Mouse (Mus musculus) lung, postnatal 36 days (tissue): ENCODE results near the gene Epb41.

ENCODE experiments used
- DNase-seq: peaks from one replicate; pipeline ENCODE4 v3.0.0; 2022; ENCODE audit warnings: mixed read lengths

Epb41 gene

DNA sequence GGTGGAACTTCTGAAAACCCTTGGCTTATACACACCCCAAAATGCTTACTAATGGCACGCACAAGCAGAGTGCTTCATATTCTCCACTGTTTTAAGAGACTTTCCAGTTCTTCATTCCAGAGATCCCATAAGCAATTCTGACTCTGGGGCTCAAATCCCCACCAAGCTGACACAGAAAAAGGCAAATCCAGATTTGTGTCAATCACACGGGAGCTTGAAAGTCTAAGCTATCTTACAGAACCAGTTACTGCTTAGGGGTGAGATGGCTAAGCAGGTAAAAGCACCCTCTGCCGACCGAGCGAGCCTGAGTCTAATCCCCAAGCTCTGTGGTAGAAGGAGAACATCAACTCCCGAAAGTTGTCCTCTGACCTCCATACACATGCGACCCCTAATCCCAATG, 76.5 kb downstream of the Epb41 start:
- DNase-seq = no peak

DNA sequence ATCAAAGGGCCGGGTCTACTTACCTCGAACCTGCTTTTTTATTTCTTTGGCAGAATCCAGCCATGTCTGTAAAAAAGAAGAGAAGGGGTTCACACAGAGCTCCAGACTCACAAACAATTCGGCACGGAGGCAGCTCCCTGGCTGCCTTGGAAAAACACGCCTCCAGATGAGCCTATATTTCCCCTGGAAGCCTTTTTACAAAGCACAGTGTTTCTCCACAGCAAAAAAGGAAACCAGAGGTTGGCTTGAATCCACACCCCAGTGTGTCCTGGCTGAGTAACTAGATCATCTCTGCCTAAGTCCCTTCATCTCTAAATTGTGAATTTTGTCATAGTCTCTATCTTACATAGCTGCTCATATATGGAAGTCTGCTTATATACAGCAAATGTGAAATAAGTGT, 77.6 kb downstream of the Epb41 start:
- no peak for DNase-seq

DNA sequence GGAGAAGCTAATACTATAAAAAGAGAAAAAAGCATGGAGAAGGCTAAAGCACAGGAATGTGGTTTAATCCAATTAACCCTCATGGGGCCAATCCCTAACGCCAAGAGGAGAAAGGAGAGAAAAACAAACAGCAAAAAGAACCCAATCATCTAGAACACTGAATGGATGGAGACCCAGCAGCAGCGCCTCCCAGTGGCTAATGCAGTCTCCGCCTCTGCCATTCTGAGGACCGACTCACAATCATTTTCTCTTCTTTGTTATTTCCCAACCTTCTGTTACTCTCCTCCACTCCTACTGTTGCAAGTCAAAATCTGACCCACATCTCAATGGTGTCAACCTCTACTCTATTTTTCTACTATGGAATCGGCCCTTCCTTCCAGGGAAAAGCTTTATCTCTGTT, 78.1 kb downstream of the Epb41 start:
- no peak for DNase-seq

DNA sequence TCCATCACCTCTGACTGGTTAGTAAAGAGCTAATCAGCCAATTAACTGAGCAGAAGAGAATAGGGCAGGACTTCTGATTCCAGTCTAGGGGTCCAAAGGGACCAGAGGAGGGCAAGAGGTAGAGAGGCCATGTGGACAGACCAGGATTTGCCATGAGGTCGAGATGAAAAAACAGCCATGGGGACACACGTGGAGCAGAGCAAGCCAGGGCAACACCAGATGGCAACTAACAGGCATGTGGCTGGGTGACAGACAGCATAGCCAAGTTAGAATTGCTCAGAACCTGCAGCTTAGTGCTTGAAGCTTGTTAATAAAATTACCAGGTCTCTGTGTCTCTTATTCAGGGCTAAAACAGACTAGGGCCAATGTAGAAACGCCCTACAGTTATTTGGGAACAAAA, 81.3 kb downstream of the Epb41 start:
- DNase-seq = no peak

DNA sequence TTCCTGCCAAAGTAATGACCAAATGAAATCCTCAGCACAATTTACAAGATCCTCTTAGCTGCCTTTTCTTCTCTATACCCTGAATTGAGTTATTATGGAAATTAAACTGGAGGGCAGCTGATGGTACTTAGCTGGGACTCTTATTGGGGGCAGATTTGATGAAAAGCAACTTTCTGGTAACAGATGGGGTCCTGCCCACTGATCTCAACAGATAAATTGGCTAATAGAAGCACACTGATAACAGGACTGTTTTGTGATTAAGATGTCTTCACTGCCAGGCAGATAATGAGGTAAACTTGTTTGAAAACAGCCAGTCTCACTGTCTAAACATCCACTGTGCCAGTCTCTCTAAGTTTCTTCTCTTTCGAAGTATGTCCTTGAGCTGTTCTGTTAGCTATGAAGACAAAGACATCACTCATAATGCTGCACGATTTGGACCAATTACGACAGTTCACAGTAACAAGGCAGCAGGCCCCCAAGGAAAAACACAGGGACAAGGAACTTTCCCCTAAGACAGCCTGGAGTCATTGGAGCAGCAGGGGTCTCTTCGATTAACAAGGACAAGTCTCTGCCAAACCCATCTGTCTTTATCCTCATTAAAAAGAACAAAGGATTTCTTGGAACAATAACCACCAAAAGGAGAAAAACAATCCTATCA, 92.1 kb downstream of the Epb41 start:
- no peak for DNase-seq

DNA sequence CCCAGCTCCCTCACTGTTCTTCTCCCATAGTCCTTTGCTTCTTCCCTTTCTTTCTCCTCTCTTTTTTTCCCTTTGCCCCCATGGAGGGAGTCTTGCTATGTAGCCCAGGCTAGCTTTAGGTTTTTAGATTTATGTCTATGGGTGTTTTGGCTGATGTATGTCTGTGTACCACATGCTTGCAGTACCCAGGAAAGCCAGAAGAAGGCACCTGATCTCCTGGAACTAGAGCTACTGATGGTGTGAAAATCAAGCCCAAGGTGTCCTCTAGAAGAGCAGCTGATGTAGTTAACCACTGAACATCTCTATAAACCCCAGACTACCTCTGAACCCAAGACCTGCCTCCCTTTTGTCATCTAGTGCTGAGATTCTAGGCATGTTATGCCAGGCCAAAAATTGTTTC, 93.4 kb downstream of the Epb41 start:
- peak; percentile 19 for DNase-seq

DNA sequence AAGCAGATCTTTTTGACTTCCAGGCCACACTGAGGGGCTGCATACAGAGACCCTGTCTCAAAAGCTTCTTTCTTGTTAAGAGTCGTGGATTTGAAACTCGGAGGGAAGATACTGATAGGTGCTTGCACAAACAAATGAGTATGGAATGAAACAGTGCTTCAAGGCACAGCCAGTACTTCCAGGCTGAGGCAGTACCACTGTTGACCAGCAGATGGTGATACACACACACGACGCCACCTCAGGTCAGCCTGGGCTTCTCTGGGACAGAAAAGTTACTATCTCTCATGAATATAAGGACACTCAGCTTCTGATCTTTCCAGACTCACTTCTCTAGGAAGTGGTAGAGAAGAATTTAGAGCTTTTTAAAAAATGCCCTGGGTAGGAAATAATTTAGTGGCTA, 97.9 kb downstream of the Epb41 start:
- peak; percentile 87 for DNase-seq

DNA sequence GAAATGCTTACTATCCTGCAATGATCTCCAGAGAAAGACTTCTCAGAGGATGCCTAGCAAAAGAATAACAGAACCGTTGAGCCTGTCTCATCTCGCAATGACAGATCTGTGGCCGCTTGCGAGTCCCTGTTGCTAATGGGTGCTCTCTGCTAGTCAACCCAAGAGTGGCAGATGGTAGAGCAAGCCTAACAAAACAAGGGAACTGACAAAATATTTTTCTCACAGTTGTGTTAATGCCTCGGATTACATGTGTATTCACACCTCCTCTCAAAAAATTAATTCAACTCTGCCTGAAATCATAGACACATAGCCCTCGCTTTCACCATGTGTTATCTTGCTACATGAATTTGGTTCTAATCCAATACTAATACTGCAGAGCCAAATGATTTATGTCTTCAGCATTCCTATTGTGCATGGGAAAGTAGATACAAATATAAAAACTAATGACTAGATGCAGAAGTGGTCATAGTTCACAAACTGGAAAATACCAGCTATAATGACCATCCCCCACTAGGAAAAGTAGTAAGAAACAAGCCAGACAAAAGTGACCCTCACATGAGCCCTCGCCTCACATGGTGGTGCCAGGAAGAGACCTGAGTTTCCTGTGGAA, 104.8 kb downstream of the Epb41 start:
- no peak for DNase-seq

DNA sequence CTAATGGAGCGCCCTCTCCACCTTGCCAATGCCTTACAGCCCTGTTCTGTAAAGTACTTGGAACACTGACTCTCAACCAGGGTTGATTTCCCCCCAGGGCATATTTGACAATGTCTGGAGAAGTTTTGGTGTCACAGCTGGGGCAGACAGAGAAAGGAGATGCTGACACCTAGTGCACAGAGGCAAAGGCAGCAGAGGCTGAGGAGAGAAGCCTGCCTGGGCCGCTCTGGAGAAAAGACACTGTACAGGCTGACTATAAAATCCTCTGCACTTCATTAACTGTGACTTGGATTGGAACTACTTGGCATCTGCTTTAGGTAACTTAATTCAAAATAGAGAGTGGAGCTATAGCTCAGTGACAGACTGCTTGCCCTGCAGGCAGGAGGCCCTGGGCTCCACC, 106.2 kb downstream of the Epb41 start:
- DNase-seq = peak; percentile 15

DNA sequence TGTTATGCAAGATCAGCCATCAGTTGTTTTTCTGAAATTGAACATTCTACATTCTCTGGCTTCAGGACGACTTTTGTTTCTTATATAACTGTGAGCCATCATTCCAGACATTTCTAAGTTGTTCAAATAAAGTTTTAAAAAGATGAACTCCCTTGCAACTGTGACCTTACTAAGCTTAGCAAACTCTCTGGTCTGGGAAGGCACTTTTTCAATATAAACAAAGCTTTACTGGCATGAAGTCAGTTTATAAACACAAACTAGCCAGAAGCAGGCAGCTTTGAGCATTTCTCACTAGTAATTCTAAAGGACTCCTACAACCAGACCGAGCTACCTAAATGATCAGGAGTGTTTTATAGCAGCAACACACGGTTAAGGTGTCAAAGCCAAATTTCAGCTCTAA, 118.0 kb downstream of the Epb41 start:
- DNase-seq = peak; percentile 33

DNA sequence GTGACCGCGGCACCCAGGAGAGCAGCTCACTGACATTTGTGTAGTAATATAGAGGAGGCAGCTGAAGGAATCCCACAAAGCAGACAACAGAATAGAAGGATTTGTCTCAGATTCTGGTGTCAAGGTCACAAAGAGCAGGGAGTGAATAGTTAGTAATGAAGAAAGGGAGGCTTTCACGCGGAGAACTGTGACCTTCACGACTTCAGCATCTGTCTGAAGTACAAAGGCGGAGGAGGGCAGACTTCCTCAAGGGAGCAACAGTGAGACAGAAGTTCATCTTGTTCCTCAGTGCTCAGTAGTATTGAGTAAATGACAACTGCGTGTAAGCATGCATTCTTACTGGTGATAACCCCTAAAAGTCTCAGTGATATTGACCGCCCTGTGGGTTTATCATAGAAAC, 124.5 kb downstream of the Epb41 start:
- no peak for DNase-seq

DNA sequence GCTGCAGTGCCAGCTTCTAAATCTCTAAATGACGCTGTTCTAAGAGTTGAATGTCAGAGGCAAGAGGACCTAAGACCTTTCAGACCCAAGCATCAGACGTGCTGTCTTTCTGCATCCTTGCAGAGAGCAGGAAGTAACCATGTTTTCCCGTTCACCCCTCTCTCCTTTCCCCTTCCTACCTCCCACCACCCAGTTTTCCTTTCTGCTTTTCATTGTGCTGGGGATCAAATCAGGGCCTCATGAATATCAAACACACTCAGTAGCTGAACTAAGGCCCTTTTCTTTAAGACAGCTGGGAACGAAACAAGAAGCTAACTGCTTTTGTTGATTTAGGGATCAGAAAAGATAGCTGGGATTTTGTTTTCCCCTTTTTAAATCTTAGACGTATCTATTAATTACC, 125.2 kb downstream of the Epb41 start:
- DNase-seq = no peak

DNA sequence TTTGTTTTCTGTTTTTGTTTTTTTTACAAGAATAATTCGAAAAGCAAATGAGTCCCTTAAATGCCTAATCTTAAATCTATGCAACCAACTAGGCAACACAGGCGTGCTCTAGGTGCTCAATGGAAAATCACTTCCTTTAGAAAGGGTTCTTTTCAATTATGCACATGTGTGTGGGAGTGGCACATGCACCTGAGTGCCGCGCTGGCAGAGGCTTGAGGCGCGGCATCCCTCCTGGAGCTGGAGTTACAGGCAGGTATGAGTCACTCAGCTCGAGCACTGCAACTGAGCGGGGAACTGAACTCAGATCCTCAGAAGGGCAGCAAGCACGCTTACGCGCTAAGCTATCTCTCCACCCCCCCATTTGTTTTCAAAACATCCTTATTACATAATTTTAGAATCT, 127.3 kb downstream of the Epb41 start:
- no peak for DNase-seq

DNA sequence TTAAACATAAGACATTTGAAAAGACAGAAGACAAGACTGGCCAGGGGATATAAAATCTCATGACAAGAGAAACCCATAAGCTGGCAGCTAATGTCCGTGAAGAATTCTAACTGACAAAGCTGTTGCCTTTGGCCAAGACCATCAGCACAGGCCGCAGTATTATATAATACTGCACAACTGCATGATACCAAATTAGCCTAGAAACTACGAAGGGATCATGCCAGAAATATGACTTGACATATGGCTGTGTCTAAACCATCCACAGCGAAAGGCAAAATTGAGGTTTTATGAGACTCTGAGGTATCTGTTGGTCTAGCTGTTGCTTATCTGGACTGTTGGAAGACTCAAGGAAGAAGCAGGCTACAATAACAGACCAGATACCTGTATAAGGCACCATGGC, 134.3 kb downstream of the Epb41 start:
- no peak for DNase-seq

DNA sequence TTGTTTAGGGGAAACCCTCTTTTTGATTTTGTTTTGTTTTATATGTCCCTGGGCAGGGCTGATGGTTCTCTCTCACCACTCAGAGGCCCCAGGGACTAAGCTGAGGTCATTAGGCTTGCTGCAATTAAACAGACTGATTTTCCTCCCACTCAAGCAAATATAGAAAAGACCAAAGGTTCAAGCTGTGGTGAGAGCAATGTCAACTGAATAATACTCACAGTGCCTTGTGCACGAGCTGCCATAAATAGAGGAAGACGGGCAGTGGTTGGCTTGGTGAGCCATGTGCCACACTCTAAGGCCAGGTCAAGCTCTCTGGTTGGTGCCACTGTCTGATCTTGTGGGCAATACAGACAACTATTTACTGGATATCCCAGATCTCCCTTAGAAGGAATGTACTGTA, 135.7 kb downstream of the Epb41 start:
- DNase-seq = no peak

DNA sequence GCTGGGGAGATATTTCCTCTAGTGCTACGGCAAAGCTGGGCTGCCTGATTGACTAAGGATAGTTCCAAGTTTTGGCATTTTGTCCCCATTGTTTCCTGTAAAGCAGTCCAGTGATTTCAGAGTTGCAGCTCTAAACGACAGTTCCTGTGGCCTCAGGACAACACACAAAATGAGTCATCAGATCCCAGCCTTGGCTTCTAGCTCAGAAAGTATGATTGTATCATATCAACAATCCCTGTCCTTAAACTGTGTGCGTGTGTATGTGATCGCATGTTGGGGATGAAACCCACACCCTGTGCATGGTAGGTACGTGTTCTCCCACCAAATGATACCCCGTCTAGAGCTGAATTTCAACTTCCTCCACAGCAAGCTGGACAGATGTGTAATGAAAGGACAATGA, 146.0 kb downstream of the Epb41 start:
- DNase-seq = no peak

DNA sequence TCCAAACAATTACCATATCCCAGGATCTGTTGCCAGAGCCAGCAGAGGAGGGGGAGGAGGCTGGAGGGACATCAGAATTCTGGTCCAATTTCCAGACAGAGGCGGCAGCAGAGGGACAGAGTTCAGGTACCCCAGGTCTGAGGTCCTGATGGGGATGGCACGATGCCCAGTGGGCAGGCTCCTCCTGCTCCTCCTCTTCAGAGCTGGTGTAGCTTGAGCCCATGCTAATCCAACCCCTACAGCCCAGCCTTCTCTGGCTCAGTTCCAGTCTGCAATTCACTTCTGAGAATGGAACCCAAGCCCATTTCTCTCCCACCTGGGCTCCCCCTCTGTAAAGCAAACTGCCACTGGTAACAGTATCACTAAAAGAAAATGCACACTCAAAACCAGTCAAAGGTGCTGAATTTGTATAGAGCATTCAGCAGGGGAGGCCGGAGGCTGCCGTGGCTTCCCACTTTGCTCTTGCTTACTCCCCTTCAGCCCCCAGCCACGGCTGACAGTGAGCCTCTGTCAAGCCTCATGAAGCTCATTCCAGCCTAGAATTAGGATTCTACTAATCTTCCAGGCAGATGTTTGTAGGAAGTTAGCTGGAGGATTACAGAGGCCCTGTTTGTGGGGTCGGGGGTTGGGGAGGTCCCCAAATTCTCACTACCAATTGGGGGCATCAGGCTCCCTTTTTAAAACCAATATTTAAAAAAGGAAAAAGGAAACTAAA, 150.9 kb downstream of the Epb41 start:
- DNase-seq = peak; percentile 44

DNA sequence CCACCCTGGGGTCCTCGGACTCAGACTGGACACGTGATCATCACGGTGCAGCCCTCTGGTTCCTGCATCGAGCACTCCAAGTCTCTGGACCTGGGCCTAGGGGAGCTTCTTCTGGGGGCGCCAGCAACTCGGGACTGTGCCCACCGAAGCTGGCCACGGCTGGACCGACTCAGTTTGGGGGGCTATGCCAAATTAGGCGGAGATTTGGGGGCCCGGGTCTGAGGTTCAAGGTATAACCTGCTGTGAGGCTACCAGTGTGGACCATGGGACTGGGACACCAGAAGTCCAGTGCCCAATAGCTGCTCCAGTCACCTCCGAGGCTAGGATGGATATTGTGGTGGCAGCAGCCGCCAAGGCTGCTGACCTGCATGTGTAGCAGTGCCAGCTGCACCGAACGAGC, 152.7 kb downstream of the Epb41 start:
- DNase-seq = no peak

DNA sequence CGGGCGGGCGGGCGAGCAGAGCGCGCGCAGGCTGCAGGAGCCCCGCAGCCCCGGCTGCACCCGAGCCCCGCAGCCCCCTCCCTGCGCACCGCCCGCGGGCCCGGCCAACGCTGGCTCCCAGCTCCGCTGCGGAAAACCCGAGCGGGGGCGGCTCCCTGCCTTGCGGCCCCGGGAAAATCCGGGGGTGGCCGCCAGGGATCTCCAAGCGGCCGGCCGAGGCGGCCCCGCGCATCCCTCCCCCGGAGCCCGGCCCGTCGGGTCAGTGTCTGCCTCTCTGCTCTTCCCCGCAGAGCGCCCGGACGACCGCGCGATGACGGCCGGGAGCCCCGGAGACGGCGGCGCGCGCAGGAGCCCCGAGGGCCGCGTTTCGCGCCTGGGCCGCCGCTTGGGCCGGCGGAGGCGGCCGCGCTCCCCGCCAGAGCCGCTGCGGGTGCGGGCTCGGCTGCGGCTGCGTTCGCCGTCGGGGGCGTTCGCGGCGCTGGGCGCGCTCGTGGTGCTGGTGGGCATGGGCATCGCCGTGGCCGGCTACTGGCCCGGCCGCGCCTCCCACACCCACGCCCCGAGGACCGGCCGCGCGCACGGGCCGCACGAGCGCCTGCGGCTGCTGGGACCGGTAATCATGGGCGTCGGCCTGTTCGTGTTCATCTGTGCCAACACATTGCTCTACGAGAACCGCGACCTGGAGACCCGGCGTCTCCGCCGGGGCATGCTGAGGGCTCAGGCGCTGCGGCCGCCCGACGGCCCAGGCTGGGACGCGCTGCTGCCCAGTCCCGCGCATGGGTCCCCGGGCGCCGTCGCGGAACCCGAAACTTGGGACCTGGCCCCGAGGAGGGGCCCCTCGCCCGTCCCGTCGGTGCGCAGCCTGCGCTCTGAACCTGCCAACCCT, 153.4 kb downstream of the Epb41 start, which contains the start of gene Tmem200b:
Tmem200b (plus strand) TSS at position 311 of the 886 bp plus-strand sequence.
- no peak for DNase-seq

DNA sequence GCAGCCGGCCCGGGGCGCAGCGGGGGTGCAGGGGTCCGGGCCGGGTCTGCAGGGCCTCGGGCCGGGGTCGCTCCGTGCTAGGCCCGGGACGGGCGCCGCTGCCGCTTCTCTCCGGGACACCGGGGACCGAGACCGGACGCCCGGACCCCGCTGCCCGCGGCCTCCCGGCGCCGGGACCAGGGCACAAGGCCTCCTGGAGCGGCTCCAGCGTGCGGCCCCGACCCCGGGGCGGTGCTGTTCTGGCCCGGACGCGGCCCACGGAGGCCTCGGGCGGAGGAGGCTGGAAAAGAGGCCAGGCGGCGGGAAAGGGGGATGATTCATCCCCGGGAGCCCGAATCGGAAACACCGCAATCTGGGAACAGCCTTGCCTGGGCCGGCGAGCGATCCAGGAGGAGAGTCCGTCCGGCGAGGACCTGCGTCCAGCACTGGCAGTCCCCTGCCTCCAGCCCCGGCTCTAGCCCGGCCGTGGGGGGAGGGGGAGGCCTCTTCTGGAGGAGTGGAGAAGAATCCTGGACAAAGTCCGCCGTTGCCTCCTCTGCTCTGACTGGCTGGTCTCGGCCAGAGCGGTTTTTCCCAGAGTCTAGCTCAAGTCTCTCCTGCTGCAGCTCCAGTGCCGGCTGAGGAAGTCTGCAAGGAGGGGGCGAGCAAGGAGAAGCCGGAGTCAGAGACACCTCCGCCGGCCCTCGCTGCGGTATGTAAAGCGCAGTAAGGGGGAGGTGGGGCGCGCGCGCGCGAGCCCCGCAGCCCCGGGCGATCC, 154.3 kb downstream of the Epb41 start:
- DNase-seq = peak; percentile 42

DNA sequence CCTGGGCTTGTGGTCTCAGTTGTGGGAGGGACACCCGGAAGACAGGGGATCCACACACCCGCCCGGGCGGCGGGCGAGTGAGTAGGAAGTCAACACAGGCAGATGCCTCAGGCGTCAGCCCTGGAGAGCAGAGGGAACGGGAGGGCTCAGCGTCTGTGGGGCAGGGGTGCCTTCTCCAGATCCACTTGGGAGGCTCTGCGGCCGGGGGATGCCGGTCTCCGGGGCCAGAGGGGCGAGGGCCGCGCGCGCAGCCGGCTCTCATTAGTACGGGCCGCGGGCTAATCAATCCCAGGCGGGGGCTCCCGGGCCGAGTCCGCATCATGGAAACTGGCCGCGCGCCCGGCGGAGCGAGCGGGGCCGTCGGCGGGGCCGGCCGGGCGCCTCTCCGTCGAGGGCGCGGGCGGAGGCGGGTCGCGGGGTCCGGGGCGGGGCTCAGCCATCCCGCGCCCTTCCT, 155.0 kb downstream of the Epb41 start:
- peak; percentile 56 for DNase-seq

DNA sequence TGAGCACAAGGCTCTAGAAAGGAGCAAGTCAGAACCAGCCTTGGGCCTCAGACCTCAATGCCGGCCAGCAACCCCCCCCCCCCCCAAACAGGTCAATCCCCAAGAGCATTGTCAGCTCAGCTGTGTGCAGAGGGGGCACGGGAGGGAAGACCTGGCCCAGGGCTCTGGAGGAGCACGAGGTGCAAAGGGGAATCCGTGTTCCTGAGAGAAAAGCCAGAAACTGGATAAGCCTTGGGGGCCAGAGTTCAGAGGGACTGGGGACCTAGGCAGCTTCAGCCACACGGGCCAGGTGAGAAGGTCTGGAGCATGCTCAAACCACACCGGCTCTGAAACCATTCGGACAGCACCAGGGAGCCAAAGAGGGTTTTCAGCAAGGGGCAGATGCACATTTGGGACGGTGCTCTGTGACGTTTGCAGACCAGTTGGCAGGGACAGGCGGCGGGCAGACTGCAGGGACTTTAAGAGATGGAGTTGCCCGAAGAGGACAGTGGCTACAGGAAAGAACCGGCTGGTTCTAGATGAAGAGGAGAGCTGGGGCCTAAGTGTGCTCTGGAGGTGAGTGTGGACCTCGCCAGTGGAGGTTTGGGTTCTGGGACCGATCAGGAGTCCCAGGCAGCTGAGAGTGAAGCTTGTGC, 155.5 kb downstream of the Epb41 start:
- no peak for DNase-seq
